Mouse (Mus musculus) gastrocnemius, postnatal 14 days (tissue): Measurements from ENCODE around the gene Crocc2. TPM values are rescaled to one million over a fixed set of nuclear protein-coding genes. Genes with fewer than 3 reads are reported as not detected.

Experiments
- DNase-seq: peaks from one replicate; pipeline ENCODE4 v3.0.0; 2021; ENCODE audit warnings: mixed read lengths
- intact Hi-C: fragments of 180-260 bp; cut with DNase I; formaldehyde crosslinking; loops from one replicate; pipeline ENCODE4 v1.15.1; 2025; ENCODE audit warnings: low total_unique reads
- total RNA-seq, 2 experiments: library from RNA; stranded (reverse); gene quantifications; 2 replicates each; pipeline ENCODE4 v1.2.3; 2021

Gene Crocc2
- total RNA-seq, 2 experiments from 2014 or later: not detected

DNA sequence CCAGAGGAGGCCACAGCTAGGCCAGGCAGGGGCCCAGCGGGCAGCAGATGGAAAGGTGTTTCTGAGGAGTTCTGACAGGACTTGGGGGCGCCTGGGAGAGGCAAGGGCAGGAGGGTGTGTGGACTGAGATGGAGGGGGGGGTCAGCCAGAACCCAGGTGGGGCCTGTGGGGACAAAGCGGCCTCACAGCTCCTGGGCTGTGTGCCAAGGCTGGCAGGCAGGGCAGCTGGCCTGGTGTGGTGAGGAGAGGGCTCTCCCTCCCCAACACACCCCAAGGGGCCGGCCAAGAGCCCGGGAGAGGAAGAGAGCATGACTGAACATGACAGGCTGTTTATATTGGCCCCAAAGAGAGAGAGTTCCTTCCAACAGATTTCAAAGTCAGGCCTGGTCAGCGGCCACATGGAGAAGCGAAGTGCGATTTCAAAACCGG, 41.7 kb downstream of the Crocc2 start:
- DNase-seq: peak; percentile 64
- intact Hi-C loops: no loop called here

DNA sequence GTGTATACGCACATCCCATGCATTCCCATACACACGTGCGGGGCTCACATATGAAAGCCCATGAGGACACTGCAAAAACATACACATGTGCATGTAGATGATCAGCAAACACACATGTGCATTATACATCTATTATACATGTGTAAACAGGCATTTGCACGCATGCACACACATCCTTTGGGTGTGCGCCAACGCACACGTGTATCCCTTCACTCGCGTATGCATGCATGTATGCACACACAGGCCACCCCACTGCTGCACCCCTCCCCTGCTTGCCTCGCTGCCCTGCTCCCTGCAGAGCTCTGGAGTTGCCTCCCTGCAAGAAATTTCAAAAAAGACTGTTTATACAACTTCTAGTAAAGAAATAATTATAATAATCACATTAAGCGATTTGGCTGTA, 42.5 kb downstream of the Crocc2 start:
- intact Hi-C loops: no loop called here
- no peak for DNase-seq

DNA sequence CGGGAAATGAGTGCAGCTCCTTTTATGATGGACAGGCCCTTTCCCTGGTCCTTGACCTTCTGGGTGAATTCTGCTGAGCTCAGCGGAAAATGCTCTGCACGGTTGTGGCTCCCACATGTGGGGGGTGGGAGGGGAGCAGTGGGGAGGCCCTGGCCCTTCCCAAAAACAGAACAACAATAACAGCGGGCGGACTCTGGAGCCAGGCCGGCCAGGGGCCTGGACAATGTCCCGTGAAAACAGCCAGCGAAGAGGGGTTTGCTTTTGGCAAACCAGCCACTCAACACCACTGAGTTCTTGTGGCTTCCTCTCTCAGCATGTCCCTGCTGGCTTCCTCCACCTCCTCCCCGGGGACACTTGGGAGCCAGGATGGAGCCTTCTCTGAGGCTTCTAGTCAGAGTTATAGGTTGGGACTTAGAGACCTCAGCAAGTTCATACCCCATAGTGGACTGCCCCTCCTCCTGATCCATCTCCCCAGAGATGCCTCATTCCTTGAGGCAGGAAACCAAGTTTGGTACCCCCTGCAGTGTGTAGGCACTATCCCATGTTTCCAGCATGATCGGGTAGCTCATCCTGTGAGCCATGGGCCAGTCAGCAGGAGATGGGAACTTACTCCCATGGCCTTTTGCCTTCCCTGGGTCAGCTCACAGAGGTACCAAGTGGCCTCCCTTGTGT, 43.2 kb downstream of the Crocc2 start:
- DNase-seq: peak; percentile 41
- intact Hi-C loops: no loop called here

DNA sequence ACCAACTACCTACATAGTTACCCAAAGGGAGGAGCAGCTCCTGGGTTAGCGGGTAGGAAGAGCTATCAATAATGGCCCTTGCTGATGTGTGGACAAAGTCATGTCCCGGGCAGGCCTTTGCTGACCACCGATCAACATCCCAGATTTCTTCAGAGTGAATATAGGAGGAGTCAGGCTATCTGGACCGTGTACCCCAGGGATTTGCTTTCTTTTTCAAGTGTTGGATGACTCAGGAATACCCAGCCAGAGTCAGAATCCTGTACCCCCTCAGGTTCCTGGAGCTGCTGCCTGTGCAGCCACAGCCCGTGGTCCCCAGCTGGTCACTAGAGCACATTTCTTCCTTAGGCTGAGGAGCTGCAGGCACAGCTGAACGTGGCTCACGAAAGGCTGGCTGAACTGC, 43.9 kb downstream of the Crocc2 start:
- intact Hi-C loops: no loop called here

DNA sequence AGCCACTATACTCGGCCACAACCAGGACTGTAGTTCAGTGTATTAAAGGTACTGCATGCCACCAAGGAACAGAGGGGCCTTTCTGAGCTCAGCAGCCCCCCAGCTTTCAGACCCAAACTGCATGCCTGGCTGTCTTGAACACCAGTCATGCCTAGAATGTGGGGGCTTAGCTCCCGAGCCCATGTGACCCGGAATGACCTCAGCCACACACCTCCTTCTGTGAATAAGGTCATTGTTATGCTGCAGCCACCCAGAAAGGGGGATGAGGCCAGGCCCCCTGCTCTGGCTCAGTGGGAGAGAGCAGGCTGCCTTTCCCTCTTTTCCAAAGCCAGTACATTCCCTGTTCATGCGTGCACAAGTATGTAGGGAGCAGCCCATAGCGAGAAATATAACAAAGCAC, 46.1 kb downstream of the Crocc2 start:
- DNase-seq: no peak
- intact Hi-C loops: no loop called here

More for the DNA sequence above, 43.9 kb downstream of the Crocc2 start:
- DNase-seq: no peak

DNA sequence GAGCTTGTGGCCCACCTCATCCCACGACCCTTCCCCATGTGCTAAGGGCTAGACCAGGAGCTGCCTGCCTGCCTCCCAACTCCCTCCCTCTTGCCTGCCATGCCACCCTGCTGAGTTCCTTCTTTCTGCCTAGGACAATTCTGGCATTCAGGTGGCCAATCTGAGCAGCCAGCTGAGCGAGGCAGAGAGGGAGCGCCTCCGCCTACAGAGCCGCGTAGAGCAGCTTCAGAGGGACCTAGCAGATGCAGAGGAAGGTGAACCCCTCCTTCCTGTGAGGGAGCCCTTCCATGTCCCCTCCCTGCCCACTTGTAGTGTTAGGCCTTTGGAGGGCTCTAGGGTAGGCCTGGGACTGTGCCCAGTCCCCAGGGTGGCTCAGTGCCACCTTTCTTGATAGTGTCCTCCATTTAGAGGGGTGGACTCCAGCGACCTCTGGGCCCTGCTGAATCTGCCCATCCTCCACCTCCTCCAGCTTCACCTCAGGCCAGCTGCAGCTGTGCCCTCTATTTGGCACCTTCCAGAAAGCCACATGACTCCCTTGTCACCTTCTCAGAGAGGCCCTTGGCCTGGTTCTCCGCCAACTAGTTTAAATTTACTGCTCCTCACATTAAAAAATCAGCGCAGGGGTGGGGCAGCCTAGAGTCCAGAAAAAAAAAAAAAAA, 48.4 kb downstream of the Crocc2 start:
- intact Hi-C loops: no loop called here
- no peak for DNase-seq

DNA sequence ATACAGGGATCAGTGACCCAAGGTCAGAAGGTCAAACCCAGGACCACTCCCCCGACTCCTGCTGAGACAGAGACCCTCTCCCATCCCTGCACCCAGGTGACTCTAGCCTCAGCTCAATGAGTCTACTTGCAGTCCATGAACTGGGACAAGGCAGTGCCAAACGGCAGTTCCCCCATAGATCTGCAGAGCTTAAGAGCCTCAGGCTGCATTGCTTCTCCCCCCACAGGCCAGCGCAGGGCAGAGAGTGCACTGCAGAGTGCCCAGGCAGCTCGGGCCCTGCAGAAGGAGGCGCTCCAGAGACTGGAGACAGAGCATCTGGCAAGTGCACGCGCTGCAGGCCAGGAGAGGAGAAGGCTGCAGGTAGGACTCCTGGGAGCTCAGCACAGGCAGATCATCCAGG, 49.0 kb downstream of the Crocc2 start:
- DNase-seq: no peak
- intact Hi-C loops: no loop called here

DNA sequence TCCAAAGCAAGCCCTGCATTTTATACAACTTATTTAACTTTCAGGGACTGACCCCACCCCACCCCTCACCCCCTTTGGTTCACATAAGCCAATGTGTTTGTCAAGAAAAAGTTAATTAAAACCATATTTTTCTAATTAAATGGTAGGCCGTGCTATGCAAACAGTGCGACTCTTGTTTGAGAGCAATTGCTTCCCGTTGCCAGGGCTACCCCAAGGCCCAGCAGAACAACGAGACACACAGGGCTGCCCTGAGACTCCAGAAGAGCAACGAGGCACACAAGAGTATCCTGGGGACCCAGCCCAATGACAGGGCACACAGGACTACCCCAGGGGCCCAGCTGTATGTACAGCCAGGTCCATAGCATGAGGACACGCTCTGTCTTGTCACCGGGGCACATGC, 52.3 kb downstream of the Crocc2 start:
- no peak for DNase-seq

DNA sequence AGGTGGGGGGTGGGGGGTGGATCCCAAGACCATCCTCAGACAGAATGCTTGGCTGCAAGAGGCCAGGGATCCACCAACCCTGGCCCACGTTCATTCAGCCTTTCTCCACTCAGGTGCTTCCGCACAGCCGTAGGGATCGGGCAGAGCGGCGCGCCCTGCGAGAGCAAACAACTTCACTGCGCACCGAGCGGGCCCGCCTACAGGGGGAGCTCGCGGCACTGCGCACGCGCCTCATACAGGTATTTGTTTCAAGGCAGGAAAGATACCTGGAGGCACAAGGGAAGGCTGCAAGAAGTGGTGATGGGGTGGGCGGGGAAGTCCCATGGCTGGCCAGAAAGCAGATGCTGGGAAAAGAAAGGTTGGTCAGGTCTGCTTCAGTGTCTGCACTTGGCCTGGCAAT, 55.4 kb downstream of the Crocc2 start:
- peak; percentile 28 for DNase-seq
- intact Hi-C loops: no loop called here

More for the DNA sequence above, 52.3 kb downstream of the Crocc2 start:
- intact Hi-C loops: no loop called here

DNA sequence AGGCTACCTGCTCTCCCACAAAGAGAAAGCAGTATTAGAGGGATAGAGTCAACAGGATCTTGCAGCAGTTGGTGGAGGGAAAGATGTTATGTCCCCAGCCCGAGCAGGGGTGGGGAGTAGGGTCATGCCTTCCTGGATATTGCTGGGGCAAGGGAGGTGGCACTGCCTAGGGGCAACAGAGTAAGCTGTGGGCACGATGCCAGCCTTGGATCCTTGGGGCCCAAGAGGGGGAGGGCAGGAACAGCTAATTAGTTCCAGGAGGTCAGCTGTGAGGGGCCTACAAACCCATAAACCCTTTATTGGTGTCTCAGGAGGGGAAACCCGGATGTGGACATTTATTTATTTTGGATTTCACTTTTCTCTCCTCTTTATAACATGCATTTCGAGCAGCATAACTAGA, 56.7 kb downstream of the Crocc2 start:
- no peak for DNase-seq
- intact Hi-C loops: no loop called here

DNA sequence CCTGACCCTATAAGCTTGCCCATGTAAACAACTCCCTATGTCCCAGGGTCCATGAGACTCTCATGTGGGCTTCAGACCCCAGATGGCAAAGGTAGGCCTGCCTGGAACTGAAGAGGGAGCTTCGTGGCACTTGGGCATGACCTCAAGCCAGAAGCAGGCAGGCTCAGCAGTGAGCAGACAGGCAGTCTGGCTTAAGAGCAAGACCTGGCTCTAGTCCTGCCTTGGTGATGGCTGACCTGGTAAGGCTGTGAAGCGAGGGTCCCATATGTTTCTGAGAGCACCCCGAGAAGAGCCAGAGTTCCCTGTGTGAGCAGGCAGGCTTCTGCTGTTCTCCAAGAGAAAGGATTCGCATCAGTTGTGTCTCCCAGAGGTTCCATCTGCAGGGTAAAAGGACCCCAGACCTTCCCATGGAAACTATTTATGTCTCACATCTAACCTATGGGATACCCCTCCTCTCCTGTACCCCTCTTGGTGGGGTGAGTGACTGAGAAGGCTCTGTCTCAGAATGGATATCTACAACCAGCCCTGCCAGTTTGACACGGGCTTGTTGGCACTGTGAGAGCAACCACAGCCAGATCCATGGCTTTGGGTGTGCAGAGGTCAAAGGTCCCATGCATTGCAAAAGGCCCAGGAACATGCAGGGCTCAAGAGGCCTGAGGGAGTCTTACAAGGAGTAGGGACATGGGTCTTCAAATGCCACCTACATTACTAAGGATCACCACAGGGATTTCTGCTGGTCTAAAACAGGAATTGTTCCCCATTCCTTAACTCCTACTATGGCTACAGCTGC, 57.4 kb downstream of the Crocc2 start:
- intact Hi-C loops: no loop called here
- DNase-seq: no peak

DNA sequence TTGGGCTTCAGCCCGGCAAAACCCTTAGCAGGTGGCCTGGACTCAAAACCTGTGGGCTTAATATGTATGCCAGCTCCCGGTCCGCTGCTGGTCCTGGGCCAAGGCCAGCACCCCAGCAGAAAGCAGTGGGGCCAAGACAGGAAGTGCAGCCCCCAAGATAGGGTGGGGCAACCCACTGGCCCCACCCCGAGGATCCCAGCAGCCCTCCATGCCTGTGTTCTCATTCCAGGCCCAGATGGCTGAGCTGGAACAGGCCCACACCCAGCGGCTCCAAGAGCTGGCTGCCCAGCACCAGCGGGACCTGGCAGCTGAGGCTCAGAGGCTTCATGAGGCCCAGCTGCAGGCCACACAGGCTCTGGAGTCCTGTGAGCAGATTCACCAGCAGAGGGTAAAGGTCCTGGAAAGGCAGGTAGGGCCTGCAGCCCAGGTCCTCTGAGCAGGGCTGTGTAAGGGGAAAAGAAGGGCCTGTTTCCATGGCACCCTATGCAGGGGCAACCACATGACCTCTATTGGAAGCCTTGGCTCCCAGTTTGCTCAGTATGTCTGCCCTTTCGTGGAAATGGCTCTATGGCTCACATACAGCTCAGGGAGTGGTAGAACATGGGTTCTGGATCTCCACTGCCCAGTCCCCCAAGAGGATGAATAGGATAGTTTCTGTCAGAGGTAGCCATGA, 58.9 kb downstream of the Crocc2 start:
- DNase-seq: peak; percentile 67
- intact Hi-C loops: no loop called here

DNA sequence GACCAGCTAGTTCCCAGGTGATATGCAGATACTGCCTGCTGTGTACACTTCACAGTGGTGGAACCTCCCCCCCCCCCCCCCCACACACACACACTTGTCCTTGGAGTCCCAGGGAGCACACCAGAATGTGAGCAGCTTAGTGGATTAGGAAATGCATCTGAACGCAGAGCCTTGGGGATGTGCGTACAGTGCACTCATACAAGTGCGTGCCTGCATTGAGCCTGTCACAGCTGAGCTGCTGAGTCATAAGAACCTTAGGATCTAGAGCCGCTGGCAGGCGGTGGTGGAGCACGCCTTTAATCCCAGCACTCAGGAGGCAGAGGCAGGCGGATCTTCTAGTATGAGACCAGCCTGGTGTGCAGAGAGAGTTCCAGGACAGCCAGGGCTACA, 59.4 kb downstream of the Crocc2 start:
- DNase-seq: no peak
- intact Hi-C loops: no loop called here

DNA sequence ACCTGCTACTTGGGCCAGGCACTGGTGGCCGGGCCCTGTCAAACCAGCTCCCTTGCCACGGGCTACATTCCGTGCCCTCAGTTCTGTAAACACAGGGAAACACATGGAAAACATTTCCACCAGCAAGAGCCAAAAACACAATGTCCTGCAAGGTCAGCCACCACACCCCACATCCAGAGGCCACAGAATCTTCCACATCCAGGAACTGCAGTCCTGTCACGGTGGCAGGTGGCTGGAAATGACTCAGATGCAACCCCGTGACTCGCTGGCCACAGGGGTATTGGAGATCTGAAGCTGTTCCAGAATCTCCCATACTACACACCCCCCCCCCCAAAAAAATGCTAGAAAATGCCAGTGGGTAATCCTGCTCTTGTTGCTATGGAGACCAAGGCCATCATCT, 60.7 kb downstream of the Crocc2 start:
- intact Hi-C loops: no loop called here
- DNase-seq: peak; percentile 27

DNA sequence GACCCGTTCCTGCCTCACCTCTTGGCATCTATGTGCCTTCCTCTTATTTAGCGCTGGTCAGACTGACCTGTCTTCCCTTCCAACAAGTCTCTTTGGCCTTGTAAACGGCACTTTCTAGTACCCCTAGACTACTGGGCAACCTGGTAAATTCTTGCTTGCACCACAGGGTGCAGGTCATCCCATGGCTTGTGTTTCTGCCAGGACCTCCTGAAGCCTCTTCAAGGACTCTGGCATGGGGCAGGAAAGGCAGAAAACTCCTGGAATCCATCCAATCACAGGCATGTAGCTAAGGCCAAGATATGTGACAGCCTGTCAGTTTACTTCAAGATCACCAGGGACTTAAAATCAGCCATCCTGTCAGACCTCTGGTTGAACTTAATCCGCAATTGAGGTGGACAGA, 61.1 kb downstream of the Crocc2 start:
- no peak for DNase-seq
- intact Hi-C loops: no loop called here

DNA sequence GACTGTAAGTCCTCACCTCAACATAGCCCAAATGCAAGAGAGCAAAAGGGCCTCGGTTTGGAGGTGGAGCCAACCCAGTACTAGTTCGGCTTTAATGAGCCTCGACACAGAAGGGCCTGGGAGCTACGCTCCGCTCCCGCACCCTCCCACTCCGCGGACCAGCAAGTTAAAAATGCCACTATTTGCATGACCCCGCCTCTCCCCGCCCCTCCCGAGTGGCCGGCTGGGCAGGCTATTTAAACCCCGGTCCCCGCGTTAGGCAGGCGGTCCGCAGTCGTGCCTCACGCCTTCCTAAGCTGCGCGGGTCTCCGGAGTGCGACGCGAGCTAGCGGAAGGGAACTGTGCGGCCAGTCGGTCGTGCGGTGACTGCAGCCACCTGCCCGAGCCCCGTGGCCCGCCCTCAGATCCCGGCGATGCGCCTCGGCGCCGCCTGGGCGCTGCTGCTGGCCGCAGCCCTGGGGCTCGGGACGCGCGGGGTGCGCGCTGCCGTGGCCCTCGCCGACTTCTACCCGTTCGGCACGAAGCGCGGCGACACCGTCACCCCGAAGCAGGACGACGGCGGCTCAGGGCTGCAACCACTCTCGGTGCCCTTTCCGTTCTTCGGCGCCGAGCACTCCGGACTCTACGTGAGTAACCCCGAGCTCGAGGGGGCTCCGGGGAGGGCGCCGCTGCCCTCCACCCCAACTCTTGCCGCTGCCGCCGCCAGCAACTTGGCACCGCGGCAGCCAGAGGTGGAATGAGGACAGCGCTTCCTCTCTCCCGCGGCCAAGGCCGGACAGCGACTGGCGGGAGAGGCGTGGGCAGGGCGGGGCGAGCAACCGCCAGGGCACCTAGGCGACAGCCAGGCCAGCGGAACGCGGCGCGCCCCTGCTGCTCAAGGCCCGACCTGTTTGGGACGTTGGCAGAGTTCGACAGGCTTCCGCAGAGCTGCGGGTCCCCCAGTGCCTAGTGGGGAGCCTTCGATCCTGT, 67.3 kb downstream of the Crocc2 start, which contains the start of gene Sned1:
TSS of gene Sned1 (plus strand) at position 266 of the 969 bp plus-strand sequence.
- DNase-seq: peak; percentile 93
- intact Hi-C loops: no loop called here

DNA sequence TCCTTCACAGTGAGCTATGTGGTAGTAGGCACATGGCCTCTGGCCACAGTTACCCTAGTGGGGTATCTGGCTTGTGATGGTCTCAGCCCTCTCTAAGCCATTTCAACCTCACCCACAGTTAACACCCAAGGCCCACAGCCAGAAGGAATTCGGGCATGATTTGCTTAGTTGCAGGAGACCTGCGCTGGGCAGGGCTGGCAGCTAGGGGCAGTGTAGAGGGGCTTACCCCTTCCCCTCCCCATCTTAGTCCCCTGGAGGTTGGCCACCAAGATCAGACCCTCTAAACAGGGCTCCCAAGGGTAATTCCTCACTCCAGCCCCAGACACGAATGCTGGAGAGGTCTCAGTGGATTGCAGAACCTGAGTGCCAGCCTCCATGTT, 68.0 kb downstream of the Crocc2 start:
- intact Hi-C loops: no loop called here
- DNase-seq: no peak

DNA sequence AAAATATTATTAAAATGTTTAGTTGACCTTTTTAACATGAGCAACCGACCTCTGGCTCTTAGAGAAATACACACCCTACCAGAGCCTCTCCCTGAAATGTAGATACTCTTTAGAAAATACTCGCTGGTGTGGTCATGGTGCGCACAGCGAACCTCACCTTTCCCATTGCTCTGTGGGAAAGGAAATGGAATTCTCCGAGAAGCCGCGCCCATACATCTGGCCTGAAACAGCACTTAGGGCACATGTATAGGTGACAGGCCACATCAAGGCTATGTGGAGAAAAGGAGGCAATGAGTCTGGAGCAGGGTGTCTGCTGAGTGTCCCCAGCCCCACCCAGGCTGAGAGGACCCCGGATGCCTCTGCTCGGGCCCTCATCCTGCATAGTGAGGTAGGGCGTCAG, 69.2 kb downstream of the Crocc2 start:
- intact Hi-C loops: no loop called here
- no peak for DNase-seq

DNA sequence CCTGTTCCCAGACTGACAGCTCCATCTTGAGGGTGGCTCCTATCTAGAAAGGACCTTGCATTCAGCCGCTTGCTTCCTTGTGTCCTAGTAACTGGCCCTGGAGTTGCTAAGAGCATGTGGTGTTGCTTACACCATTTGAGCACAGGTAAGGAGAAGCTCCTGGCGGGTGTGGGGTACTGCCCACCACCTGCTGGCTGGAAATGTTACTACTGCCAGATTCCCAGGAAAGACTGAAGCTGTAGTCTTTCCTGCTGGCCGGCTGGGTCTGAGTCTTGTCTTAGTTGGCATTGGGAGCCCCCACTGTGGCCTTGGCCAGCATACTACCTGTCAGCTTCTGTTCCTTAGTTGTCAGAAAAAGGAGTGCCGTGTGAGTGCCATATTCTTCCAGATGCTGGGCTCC, 69.7 kb downstream of the Crocc2 start:
- no peak for DNase-seq
- intact Hi-C loops: no loop called here
